Mouse (Mus musculus) heart, adult 2 months (tissue): ENCODE measurements at regions not wholly inside any gene's neighbourhood (a gene's known extent, or its start where the extent isn't known, plus 50 kb on each side); places are given as distances from the start of the nearest gene placed in this dataset.

ENCODE experiments used
- CTCF ChIP-seq: fragments of 200-600 bp; IDR thresholded peaks from 2 replicates; pipeline ENCODE4 v1.8.1; 2022; ENCODE audit warnings: antibody characterized with exemption, mild to moderate bottlenecking, moderate library complexity
- EP300 ChIP-seq: fragments of 200-500 bp; IDR thresholded peaks from 2 replicates; pipeline ENCODE4 v1.6.1; 2011; ENCODE audit warnings: low read depth, low read length, control low read depth; ENCODE audit not compliant: insufficient read depth
- POLR2A ChIP-seq: fragments of 200-500 bp; IDR thresholded peaks from 2 replicates; pipeline ENCODE4 v1.6.1; 2011; ENCODE audit warnings: mild to moderate bottlenecking, low read depth, low read length, control low read depth; ENCODE audit not compliant: insufficient read depth

- TF ChIP-seq EP300 (no peak), POLR2A (no peak), CTCF (no peak)
Measured at GRCm38 (mm10) chr7:73195306-73195705, 180.0 kb upstream of the Rgma start.
